Mouse (Mus musculus): ENCODE measurements around the gene Hist1h4c.
"Not testable (repeated sequence)": the region's sequence is repeated elsewhere in the genome, so short reads cannot be mapped to it uniquely, and the experiment has no call there.

Gene Hist1h4c

GRCm38 (mm10) chr13:23730479-23730878 lies 32.2 kb upstream of the Hist1h4c start:
- in situ Hi-C loops (cut with MboI, MseI), result loop anchor here (10.0 kb wide), 1 partner anchor 96 kb away; no protein-coding TSS in a partner anchor

- in situ Hi-C loops (cut with MboI, MseI), result loop anchor here (5.0 to 10.0 kb wide), 2 partner anchors 37 to 95 kb away; no protein-coding TSS in a partner anchor
Observed at GRCm38 (mm10) chr13:23729706-23730105, 31.5 kb upstream of the Hist1h4c start.

GRCm38 (mm10) chr13:23729192-23729525 lies 30.9 kb upstream of the Hist1h4c start:
- in situ Hi-C loops (cut with MboI, MseI), result loop anchor here (5.0 kb wide), 1 partner anchor 37 kb away; no protein-coding TSS in a partner anchor

GRCm38 (mm10) chr13:23728472-23729191 lies 30.4 kb upstream of the Hist1h4c start:
- in situ Hi-C loops (cut with MboI, MseI), result loop anchor here (5.0 kb wide), 1 partner anchor 36 kb away; no protein-coding TSS in a partner anchor

GRCm38 (mm10) chr13:23725213-23725612 lies 27.0 kb upstream of the Hist1h4c start:
- in situ Hi-C loops (cut with MboI, MseI), result loop anchor here (5.0 kb wide), 1 partner anchor 33 kb away; no protein-coding TSS in a partner anchor

- in situ Hi-C loops (cut with MboI, MseI), result no loop called here
Observed at GRCm38 (mm10) chr13:23724239-23724638, 26.0 kb upstream of the Hist1h4c start.

GRCm38 (mm10) chr13:23717593-23718245 lies 19.5 kb upstream of the Hist1h4c start:
- in situ Hi-C loops (cut with MboI, MseI), result not testable (repeated sequence)

GRCm38 (mm10) chr13:23717176-23717575 lies 18.9 kb upstream of the Hist1h4c start:
- in situ Hi-C loops (cut with MboI, MseI), result no loop called here

- in situ Hi-C loops (cut with MboI, MseI), result no loop called here
Observed at GRCm38 (mm10) chr13:23716261-23717042, 18.2 kb upstream of the Hist1h4c start.

- in situ Hi-C loops (cut with MboI, MseI), result no loop called here
Observed at GRCm38 (mm10) chr13:23710374-23711089, 12.3 kb upstream of the Hist1h4c start, which contains the start of gene Hfe. Gene Hfe (minus strand): TSS chr13:23710854.

- in situ Hi-C loops (cut with MboI, MseI), result no loop called here
Observed at GRCm38 (mm10) chr13:23709714-23710373, 11.6 kb upstream of the Hist1h4c start.

- in situ Hi-C loops (cut with MboI, MseI), result no loop called here
Observed at GRCm38 (mm10) chr13:23708654-23709053, 10.4 kb upstream of the Hist1h4c start.

- in situ Hi-C loops (cut with MboI, MseI), result no loop called here
Observed at GRCm38 (mm10) chr13:23708041-23708440, 9.8 kb upstream of the Hist1h4c start.

GRCm38 (mm10) chr13:23706771-23707170 lies 8.5 kb upstream of the Hist1h4c start:
- in situ Hi-C loops (cut with MboI, MseI), result no loop called here

GRCm38 (mm10) chr13:23705751-23706356 lies 7.6 kb upstream of the Hist1h4c start:
- in situ Hi-C loops (cut with MboI, MseI), result no loop called here

- in situ Hi-C loops (cut with MboI, MseI), result not testable (repeated sequence)
Observed at GRCm38 (mm10) chr13:23702801-23703200, 4.5 kb upstream of the Hist1h4c start.

- in situ Hi-C loops (cut with MboI, MseI), result no loop called here
Observed at GRCm38 (mm10) chr13:23702220-23702619, 4.0 kb upstream of the Hist1h4c start.

GRCm38 (mm10) chr13:23700786-23701520 lies 2.7 kb upstream of the Hist1h4c start:
- in situ Hi-C loops (cut with MboI, MseI), result no loop called here

- in situ Hi-C loops (cut with MboI, MseI), result no loop called here
Observed at GRCm38 (mm10) chr13:23699767-23700166, 1.5 kb upstream of the Hist1h4c start.

- in situ Hi-C loops (cut with MboI, MseI), result no loop called here
Observed at GRCm38 (mm10) chr13:23698996-23699395, 742 bp upstream of the Hist1h4c start.
